Mouse (Mus musculus): ENCODE results near the gene Gng7. TPM values are rescaled to one million over a fixed set of nuclear protein-coding genes. Genes with fewer than 3 reads are reported as not detected.
A peak's percentile ranks its signal among the peaks of the same experiment; 100 is the strongest.

The Gng7 gene
- polyA plus RNA-seq, 1 experiment from 2014 or later = 5.7 TPM

DNA sequence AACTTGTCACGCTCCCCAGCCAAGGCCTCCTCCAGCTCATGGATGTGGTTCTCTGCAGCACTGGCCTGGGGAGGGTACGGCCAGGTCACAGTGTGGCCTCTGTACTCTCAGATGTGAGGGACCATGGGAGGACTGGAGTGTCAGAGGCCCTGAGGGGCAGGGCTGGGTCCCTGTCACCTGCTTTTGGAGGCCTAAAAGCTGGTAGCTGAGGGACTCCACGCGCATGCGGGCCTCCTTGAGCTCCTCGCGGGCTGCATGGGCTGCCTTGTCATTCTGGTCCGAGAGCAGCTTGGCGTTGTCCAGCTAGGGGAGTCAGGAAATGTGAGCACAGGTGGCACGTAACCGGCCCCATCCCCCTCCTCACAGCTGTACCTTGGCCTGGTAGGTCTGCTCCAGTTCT is 110.0 kb downstream of the Gng7 start:
- WGBS = 90% methylated on average over 11 of the region's 11 CpGs
- Histone ChIP-seq H3K9me3 (ENCODE audit: control insufficient read depth, low read length) (no peaks in the 10 kb centered on the region), H3K9ac (ENCODE audit: low read length) (no peak overlapping the region), H3K27ac (ENCODE audit: low read length) (no peak overlapping the region), H3K4me1 (replicated peaks; ENCODE audit: control insufficient read depth, insufficient read depth, low read length) (peaks cover 4% of the 10 kb centered on the region), H3K36me3 (ENCODE audit: control insufficient read depth, insufficient read depth, low read length) (peaks cover 34% of the 10 kb centered on the region), H3K4me2 (ENCODE audit: low read depth, low read length) (no peak overlapping the region), H3K4me3 (ENCODE audit: low read length) (no peak overlapping the region), H3K27me3 (ENCODE audit: control insufficient read depth, insufficient read depth, low read depth, low read length) (no peaks in the 10 kb centered on the region)
- ATAC-seq (ENCODE audit: low read depth) = no peak

DNA sequence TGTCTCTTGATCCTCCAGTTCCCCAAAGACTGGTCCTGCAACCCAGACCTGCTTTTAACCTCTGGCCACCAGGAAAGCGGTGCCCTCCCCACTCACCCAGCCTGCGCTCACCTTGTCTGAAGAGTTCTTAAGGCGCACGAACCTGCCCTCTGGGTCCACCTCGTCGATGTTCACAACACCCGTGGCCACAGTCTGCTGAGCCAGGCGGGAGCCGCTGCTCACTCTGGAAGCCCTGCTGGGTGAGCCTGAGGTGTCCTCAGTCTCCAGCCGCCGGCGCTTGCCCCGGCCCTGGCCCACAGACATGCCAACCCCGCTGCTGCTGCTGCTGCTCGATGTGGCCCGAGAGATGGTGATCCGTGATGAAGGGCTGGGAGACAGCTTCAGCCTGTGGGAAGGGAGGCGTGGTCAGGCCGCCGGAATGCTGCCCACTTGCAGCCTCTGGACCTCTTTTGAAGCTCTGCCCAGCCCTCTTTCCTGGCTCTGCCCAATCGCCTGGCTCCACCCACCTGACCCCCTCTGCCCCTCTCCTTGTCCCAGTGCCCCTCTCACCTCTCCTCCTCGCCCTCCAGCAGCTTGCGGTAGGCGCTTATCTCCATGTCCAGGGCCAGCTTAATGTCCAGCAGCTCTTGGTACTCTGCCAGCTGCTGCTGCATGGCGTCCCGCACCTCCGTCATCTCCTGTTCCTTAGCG is 110.6 kb downstream of the Gng7 start:
- ATAC-seq (ENCODE audit: low read depth) = no peak
- H3K4me1 ChIP-seq (replicated peaks; ENCODE audit: control insufficient read depth, insufficient read depth, low read length) = peaks cover 8% of the 10 kb centered on the region
- WGBS = 72% methylated on average over 28 of the region's 28 CpGs
- no peak overlapping the region for H3K4me3 ChIP-seq (ENCODE audit: low read length)
- H3K27ac ChIP-seq (ENCODE audit: low read length) = no peak overlapping the region
- H3K27me3 ChIP-seq (ENCODE audit: control insufficient read depth, insufficient read depth, low read depth, low read length) = no peaks in the 10 kb centered on the region
- H3K4me2 ChIP-seq (ENCODE audit: low read depth, low read length) = no peak overlapping the region
- peaks cover 30% of the 10 kb centered on the region for H3K36me3 ChIP-seq (ENCODE audit: control insufficient read depth, insufficient read depth, low read length)
- H3K9ac ChIP-seq (ENCODE audit: low read length) = no peak overlapping the region
- no peaks in the 10 kb centered on the region for H3K9me3 ChIP-seq (ENCODE audit: control insufficient read depth, low read length)

DNA sequence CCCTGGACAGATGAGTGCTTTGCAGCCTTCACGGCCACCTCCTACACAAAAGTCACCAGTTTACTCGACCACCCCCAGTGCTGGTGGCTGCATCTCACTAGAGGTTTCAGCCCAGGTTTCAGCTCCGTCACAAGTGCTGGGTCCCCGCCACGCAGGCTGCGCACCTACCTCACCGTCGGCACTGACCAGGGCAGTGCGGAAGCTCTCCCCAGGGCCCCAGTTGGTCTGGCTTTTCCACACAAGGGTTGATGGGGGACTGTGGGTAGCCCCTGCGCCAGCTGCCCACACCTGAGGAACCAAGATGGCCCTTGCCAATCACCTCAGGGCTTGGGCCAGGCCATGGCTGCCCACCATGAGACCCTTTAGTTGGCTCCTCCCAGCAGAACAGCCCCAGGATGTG is 111.5 kb downstream of the Gng7 start:
- Histone ChIP-seq H3K4me3 (ENCODE audit: low read length) (no peak overlapping the region), H3K27ac (ENCODE audit: low read length) (no peak overlapping the region), H3K9me3 (ENCODE audit: control insufficient read depth, low read length) (no peaks in the 10 kb centered on the region), H3K4me1 (replicated peaks; ENCODE audit: control insufficient read depth, insufficient read depth, low read length) (peaks cover 8% of the 10 kb centered on the region), H3K36me3 (ENCODE audit: control insufficient read depth, insufficient read depth, low read length) (peaks cover 27% of the 10 kb centered on the region), H3K27me3 (ENCODE audit: control insufficient read depth, insufficient read depth, low read depth, low read length) (no peaks in the 10 kb centered on the region), H3K9ac (ENCODE audit: low read length) (no peak overlapping the region), H3K4me2 (ENCODE audit: low read depth, low read length) (no peak overlapping the region)
- WGBS = 91% methylated on average over 10 of the region's 10 CpGs
- ATAC-seq (ENCODE audit: low read depth) = no peak

GRCm38 (mm10) chr10:80902273-80902940 is 112.3 kb downstream of the Gng7 start:
- Histone ChIP-seq H3K4me2 (ENCODE audit: low read depth, low read length) (no peak overlapping the region), H3K4me3 (ENCODE audit: low read length) (no peak overlapping the region), H3K27ac (ENCODE audit: low read length) (no peak overlapping the region), H3K36me3 (ENCODE audit: control insufficient read depth, insufficient read depth, low read length) (peaks cover 24% of the 10 kb centered on the region), H3K9me3 (ENCODE audit: control insufficient read depth, low read length) (no peaks in the 10 kb centered on the region), H3K4me1 (replicated peaks; ENCODE audit: control insufficient read depth, insufficient read depth, low read length) (peaks cover 8% of the 10 kb centered on the region), H3K27me3 (ENCODE audit: control insufficient read depth, insufficient read depth, low read depth, low read length) (no peaks in the 10 kb centered on the region), H3K9ac (ENCODE audit: low read length) (no peak overlapping the region)
- 87% methylated on average over 9 of the region's 9 CpGs for WGBS
- no peak for ATAC-seq (ENCODE audit: low read depth)

GRCm38 (mm10) chr10:80901409-80902272 is 113.1 kb downstream of the Gng7 start:
- Histone ChIP-seq H3K9me3 (ENCODE audit: control insufficient read depth, low read length) (no peaks in the 10 kb centered on the region), H3K36me3 (ENCODE audit: control insufficient read depth, insufficient read depth, low read length) (peaks cover 20% of the 10 kb centered on the region), H3K4me1 (replicated peaks; ENCODE audit: control insufficient read depth, insufficient read depth, low read length) (peaks cover 8% of the 10 kb centered on the region), H3K9ac (ENCODE audit: low read length) (peak overlapping the region; percentile 48), H3K27ac (ENCODE audit: low read length) (peak overlapping the region; percentile 59), H3K27me3 (ENCODE audit: control insufficient read depth, insufficient read depth, low read depth, low read length) (no peaks in the 10 kb centered on the region), H3K4me3 (ENCODE audit: low read length) (no peak overlapping the region), H3K4me2 (ENCODE audit: low read depth, low read length) (peak overlapping the region; percentile 49)
- 84% methylated on average over 19 of the region's 19 CpGs for WGBS
- ATAC-seq (ENCODE audit: low read depth) = no peak

GRCm38 (mm10) chr10:80900318-80901247 is 114.2 kb downstream of the Gng7 start, which contains the start of gene Timm13:
Gene Timm13 (minus strand): TSS chr10:80900969.
- H3K4me2 ChIP-seq (ENCODE audit: low read depth, low read length) = peak within 1 kb of the TSS; percentile 92
- under 1% methylated on average over 72 of the region's 72 CpGs for WGBS

DNA sequence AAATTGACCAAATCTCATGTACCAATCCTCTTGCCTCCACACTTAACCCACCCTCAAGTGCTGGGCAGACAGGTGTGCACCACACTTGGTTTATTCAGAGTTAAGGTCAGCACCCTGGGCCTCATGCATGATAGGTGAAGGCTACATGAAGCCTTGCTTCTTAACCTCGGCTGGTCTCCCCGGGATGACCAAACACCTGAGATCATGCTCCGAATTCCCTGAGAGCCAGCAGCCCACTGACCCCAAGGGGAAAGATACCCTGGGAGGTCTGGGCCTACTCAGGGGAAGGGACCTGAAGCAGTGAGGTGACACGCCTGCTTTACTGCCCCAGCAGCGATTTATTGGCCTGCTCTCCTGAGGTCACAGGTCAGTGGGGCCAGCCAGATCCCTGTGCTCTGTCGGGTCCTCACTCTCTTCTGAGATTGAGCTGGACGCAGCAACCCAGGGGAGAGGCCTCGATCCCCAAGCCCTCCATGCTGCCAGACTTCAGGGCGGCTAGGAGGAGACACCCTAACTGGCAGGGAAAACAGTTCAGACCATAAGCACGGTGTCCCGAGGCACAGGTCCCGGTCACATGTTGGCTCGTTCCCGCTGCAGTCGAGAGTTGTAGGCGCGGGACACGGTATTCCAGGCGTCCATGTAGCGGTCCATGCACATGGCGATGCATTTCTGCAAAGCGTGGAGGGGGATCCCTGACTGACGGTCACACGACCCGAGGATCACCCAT is 115.0 kb downstream of the Gng7 start:
- H3K4me2 ChIP-seq (ENCODE audit: low read depth, low read length) = peak overlapping the region; percentile 92
- no peak overlapping the region; the same call in 1 of the 2 replicates for H3K27ac ChIP-seq (ENCODE audit: low read length)
- WGBS = 12% methylated on average over 25 of the region's 25 CpGs
- no peak for ATAC-seq (ENCODE audit: low read depth)
- peak overlapping the region; percentile 93 for H3K4me3 ChIP-seq (ENCODE audit: low read length)
- H3K9ac ChIP-seq (ENCODE audit: low read length) = peak overlapping the region; percentile 86
- peaks cover 8% of the 10 kb centered on the region for H3K4me1 ChIP-seq (replicated peaks; ENCODE audit: control insufficient read depth, insufficient read depth, low read length)
- no peaks in the 10 kb centered on the region for H3K27me3 ChIP-seq (ENCODE audit: control insufficient read depth, insufficient read depth, low read depth, low read length)
- H3K36me3 ChIP-seq (ENCODE audit: control insufficient read depth, insufficient read depth, low read length) = peaks cover 16% of the 10 kb centered on the region
- no peaks in the 10 kb centered on the region for H3K9me3 ChIP-seq (ENCODE audit: control insufficient read depth, low read length)

More at GRCm38 (mm10) chr10:80900318-80901247, 114.2 kb downstream of the Gng7 start, which contains the start of gene Timm13:
- Histone ChIP-seq H3K4me3 (ENCODE audit: low read length) (peak within 1 kb of the TSS; percentile 93), H3K36me3 (ENCODE audit: control insufficient read depth, insufficient read depth, low read length) (peaks cover 20% of the 10 kb centered on the region), H3K4me1 (replicated peaks; ENCODE audit: control insufficient read depth, insufficient read depth, low read length) (peaks cover 8% of the 10 kb centered on the region), H3K27me3 (ENCODE audit: control insufficient read depth, insufficient read depth, low read depth, low read length) (no peaks in the 10 kb centered on the region), H3K9ac (ENCODE audit: low read length) (peak within 1 kb of the TSS; percentile 86), H3K9me3 (ENCODE audit: control insufficient read depth, low read length) (no peaks in the 10 kb centered on the region), H3K27ac (ENCODE audit: low read length) (peak within 1 kb of the TSS; percentile 79)
- peak; percentile 97 for ATAC-seq (ENCODE audit: low read depth)

- Histone ChIP-seq H3K4me1 (replicated peaks; ENCODE audit: control insufficient read depth, insufficient read depth, low read length) (peaks cover 8% of the 10 kb centered on the region), H3K27ac (ENCODE audit: low read length) (no peak overlapping the region), H3K36me3 (ENCODE audit: control insufficient read depth, insufficient read depth, low read length) (peaks cover 11% of the 10 kb centered on the region), H3K4me2 (ENCODE audit: low read depth, low read length) (no peak overlapping the region), H3K9ac (ENCODE audit: low read length) (no peak overlapping the region), H3K9me3 (ENCODE audit: control insufficient read depth, low read length) (no peaks in the 10 kb centered on the region), H3K4me3 (ENCODE audit: low read length) (no peak overlapping the region), H3K27me3 (ENCODE audit: control insufficient read depth, insufficient read depth, low read depth, low read length) (no peaks in the 10 kb centered on the region)
- 79% methylated on average over 8 of the region's 8 CpGs for WGBS
- no peak for ATAC-seq (ENCODE audit: low read depth)
These were observed 115.7 kb downstream of the Gng7 start for GRCm38 (mm10) chr10:80899074-80899473.

Measured in lung, embryonic 16.5 days (tissue).